Mouse (Mus musculus): ENCODE results near the gene Gucy2d.

The Gucy2d gene

GRCm38 (mm10) chr7:98447585-98448308 is 7.5 kb downstream of the Gucy2d start:
- peak; percentile 24 for DNase-seq (ENCODE audit: low read depth, low spot score)

- no peak for DNase-seq (ENCODE audit: low read depth, low spot score)
Measured at GRCm38 (mm10) chr7:98448309-98448630, 8.1 kb downstream of the Gucy2d start.

GRCm38 (mm10) chr7:98449696-98450095 is 9.5 kb downstream of the Gucy2d start:
- DNase-seq (ENCODE audit: low read depth, low spot score), result no peak

- no peak for DNase-seq (ENCODE audit: low read depth, low spot score)
Measured at GRCm38 (mm10) chr7:98454397-98455120, 14.3 kb downstream of the Gucy2d start.

- no peak for DNase-seq (ENCODE audit: low read depth, low spot score)
Measured at GRCm38 (mm10) chr7:98460319-98460718, 20.1 kb downstream of the Gucy2d start.

GRCm38 (mm10) chr7:98469089-98469488 is 28.9 kb downstream of the Gucy2d start:
- no peak for DNase-seq (ENCODE audit: low read depth, low spot score)

- no peak for DNase-seq (ENCODE audit: low read depth, low spot score)
Measured at GRCm38 (mm10) chr7:98472529-98472928, 32.3 kb downstream of the Gucy2d start.

- no peak for DNase-seq (ENCODE audit: low read depth, low spot score)
Measured at GRCm38 (mm10) chr7:98474558-98474957, 34.3 kb downstream of the Gucy2d start.

- no peak for DNase-seq (ENCODE audit: low read depth, low spot score)
Measured at GRCm38 (mm10) chr7:98477153-98477552, 36.9 kb downstream of the Gucy2d start.

GRCm38 (mm10) chr7:98480481-98480880 is 40.3 kb downstream of the Gucy2d start:
- no peak for DNase-seq (ENCODE audit: low read depth, low spot score)

GRCm38 (mm10) chr7:98481066-98481734 is 41.0 kb downstream of the Gucy2d start:
- peak; percentile 79 for DNase-seq (ENCODE audit: low read depth, low spot score)

GRCm38 (mm10) chr7:98481861-98482260 is 41.6 kb downstream of the Gucy2d start:
- DNase-seq (ENCODE audit: low read depth, low spot score), result no peak

GRCm38 (mm10) chr7:98482551-98483267 is 42.5 kb downstream of the Gucy2d start:
- no peak for DNase-seq (ENCODE audit: low read depth, low spot score)

GRCm38 (mm10) chr7:98483268-98483607 is 43.0 kb downstream of the Gucy2d start:
- no peak for DNase-seq (ENCODE audit: low read depth, low spot score)

GRCm38 (mm10) chr7:98484878-98485277 is 44.7 kb downstream of the Gucy2d start:
- no peak for DNase-seq (ENCODE audit: low read depth, low spot score)

GRCm38 (mm10) chr7:98485508-98485907 is 45.3 kb downstream of the Gucy2d start:
- no peak for DNase-seq (ENCODE audit: low read depth, low spot score)

GRCm38 (mm10) chr7:98486471-98486917 is 46.3 kb downstream of the Gucy2d start:
- DNase-seq (ENCODE audit: low read depth, low spot score), result no peak

GRCm38 (mm10) chr7:98487202-98487980 is 47.2 kb downstream of the Gucy2d start:
- no peak for DNase-seq (ENCODE audit: low read depth, low spot score)

GRCm38 (mm10) chr7:98488398-98489130 is 48.3 kb downstream of the Gucy2d start:
- no peak for DNase-seq (ENCODE audit: low read depth, low spot score)

- no peak for DNase-seq (ENCODE audit: low read depth, low spot score)
Measured at GRCm38 (mm10) chr7:98489131-98489530, 48.9 kb downstream of the Gucy2d start, which contains the start of gene Lrrc32. TSS of gene Lrrc32 (plus strand) at chr7:98489283.
